27 mouse cellular contexts compared by ENCODE assay signal in the genomic region with DNA sequence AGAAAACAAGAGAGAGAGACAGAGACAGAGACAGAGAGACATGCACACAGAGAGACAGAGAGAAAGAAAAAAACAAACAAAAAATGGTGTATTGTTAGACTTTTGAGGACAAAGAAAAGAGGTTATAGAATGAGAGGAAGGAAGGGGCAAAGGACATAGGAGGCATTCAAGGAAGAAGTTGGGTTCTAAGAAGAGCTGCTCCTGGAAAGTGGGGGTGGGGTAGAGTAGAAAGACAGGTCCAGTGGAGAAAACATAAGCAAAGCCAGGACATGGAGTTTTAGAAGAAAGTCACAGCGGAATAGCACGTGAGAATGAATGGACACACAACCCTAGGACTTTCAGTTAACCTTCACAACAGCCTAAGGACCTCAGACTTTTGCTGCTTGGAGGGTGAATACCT.
"Had no signal": no experiment of that assay in that cellular context is flagged by ENCODE, and none has a peak within 500 bp of the region (broad histone marks: within the 10 kb centered on the region; RNA-seq: fewer than 3 reads in every experiment).

No protein-coding gene starts in this region.

- H3K4me3 ChIP-seq: embryonic facial prominence, embryonic 10.5 days; embryonic facial prominence, embryonic 12.5 days; embryonic facial prominence, embryonic 13.5 days; embryonic facial prominence, embryonic 15.5 days; erythroblast, embryonic 14.5 days; forebrain, embryonic 10.5 days; forebrain, embryonic 12.5 days; forebrain, embryonic 13.5 days; forebrain, embryonic 15.5 days; gastrocnemius, adult 2 months; heart, adult 2 months had no signal

- H3K36me3 ChIP-seq: embryonic facial prominence, embryonic 10.5 days; embryonic facial prominence, embryonic 12.5 days; embryonic facial prominence, embryonic 13.5 days; embryonic facial prominence, embryonic 15.5 days; forebrain, embryonic 10.5 days; forebrain, embryonic 12.5 days; forebrain, embryonic 15.5 days had no signal

- H3K9ac ChIP-seq: embryonic facial prominence, embryonic 12.5 days; embryonic facial prominence, embryonic 13.5 days; embryonic facial prominence, embryonic 15.5 days; forebrain, embryonic 12.5 days; forebrain, embryonic 13.5 days; forebrain, embryonic 15.5 days; forebrain, postnatal 0 days had no signal

- ATAC-seq: forebrain, embryonic 13.5 days; forebrain, embryonic 14.5 days; forebrain, embryonic 15.5 days; forebrain, embryonic 16.5 days; forebrain, postnatal 0 days had no signal

- DNase-seq: cerebellum, adult 8-10 months; cerebellum, adult 9-10 months; cerebellum, adult 9-11 months; cerebellum, postnatal 10 days; cerebellum, postnatal 14 days; cerebellum, postnatal 25 days; cerebellum, postnatal 36 days; embryo, embryonic 11 days; forebrain, postnatal 0 days; gastrocnemius, adult 2 months; gastrocnemius, postnatal 10 days; gastrocnemius, postnatal 14 days; gastrocnemius, postnatal 25 days; gastrocnemius, postnatal 36 days; heart, adult 18-20 months; heart, adult 2 months had no signal

- H3K27ac ChIP-seq: embryonic facial prominence, embryonic 10.5 days; embryonic facial prominence, embryonic 12.5 days; embryonic facial prominence, embryonic 13.5 days; embryonic facial prominence, embryonic 15.5 days; forebrain, embryonic 10.5 days; forebrain, embryonic 12.5 days; forebrain, embryonic 13.5 days; forebrain, embryonic 15.5 days; gastrocnemius, adult 2 months; heart, adult 2 months had no signal

- H3K27me3 ChIP-seq: embryonic facial prominence, embryonic 12.5 days; embryonic facial prominence, embryonic 15.5 days; forebrain, embryonic 12.5 days; forebrain, embryonic 13.5 days; forebrain, embryonic 15.5 days had no signal

- H3K4me1 ChIP-seq: embryonic facial prominence, embryonic 10.5 days; embryonic facial prominence, embryonic 12.5 days; embryonic facial prominence, embryonic 15.5 days; forebrain, embryonic 10.5 days; forebrain, embryonic 12.5 days; forebrain, embryonic 13.5 days; forebrain, embryonic 15.5 days had no signal

- H3K9me3 ChIP-seq: embryonic facial prominence, embryonic 10.5 days; embryonic facial prominence, embryonic 12.5 days; embryonic facial prominence, embryonic 13.5 days; embryonic facial prominence, embryonic 15.5 days; forebrain, embryonic 10.5 days; forebrain, embryonic 12.5 days; forebrain, embryonic 13.5 days; forebrain, embryonic 15.5 days had no signal

- H3K4me2 ChIP-seq: embryonic facial prominence, embryonic 12.5 days; embryonic facial prominence, embryonic 13.5 days; embryonic facial prominence, embryonic 15.5 days; forebrain, embryonic 12.5 days; forebrain, embryonic 13.5 days; forebrain, embryonic 15.5 days had no signal
